Mouse (Mus musculus): ENCODE data around the gene Myo6. TPM values are rescaled to one million over a fixed set of nuclear protein-coding genes. Genes with fewer than 3 reads are reported as not detected.
A peak's percentile ranks its signal among the peaks of the same experiment; 100 is the strongest.

Myo6 gene
- 30.8 and 31.0 TPM in 2 replicates for total RNA-seq (2021)
- long read RNA-seq, experiment 1, partial matches to known transcripts, result 1 of 6 reads
- long read RNA-seq, experiment 1, other reads (novel, unspliced or antisense), result 5 of 6 reads
- long read RNA-seq, experiment 2, partial matches to known transcripts, result 1 of 10 reads
- long read RNA-seq, experiment 2, other reads (novel, unspliced or antisense), result 7 of 10 reads

DNA sequence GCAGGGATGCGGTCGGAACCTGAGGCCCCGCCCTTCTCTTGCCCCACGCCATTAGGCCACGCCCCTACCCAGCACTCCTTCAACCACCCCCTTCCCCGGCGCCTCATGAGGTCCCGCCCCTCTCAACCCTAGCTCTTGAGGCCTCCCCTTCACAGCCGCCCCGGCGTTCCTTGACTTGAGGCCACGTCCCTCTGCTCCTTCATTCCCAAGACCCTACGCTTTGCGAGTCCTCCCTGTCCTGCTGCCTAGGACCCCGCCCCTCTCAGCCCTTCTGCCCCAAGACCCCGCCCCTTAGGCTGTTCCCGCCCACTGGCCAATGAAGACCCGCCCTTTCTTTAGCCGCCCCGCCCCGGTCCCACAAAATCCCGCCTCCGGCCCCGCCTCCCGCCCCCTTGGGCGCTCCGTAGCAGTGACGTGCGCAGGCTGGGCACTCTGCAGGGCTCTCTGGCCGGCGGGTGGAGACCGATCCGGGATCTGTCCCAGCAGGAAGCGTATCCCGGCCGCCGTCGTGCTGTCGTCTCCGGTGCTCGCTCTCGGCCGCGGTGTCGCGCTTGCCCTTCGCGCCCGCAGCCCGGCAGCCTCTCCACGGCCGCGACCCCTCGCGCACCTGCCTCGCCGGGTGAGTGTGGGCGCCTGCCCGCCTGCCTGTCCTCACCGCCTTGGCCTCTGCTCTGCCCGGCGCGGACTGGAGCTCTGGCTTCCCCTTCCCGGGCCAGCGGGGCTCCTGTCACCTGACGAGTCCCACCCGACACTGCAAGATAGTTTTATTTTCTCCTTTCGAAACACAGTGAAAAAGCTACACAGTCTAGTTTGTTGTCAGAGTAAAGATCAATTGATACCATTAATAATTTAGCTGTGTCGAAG, at the start of gene Myo6:
Gene Myo6, plus strand, starts transcription at position 421 of the 864 bp plus-strand sequence.
- DNase-seq, result peak; percentile 98

DNA sequence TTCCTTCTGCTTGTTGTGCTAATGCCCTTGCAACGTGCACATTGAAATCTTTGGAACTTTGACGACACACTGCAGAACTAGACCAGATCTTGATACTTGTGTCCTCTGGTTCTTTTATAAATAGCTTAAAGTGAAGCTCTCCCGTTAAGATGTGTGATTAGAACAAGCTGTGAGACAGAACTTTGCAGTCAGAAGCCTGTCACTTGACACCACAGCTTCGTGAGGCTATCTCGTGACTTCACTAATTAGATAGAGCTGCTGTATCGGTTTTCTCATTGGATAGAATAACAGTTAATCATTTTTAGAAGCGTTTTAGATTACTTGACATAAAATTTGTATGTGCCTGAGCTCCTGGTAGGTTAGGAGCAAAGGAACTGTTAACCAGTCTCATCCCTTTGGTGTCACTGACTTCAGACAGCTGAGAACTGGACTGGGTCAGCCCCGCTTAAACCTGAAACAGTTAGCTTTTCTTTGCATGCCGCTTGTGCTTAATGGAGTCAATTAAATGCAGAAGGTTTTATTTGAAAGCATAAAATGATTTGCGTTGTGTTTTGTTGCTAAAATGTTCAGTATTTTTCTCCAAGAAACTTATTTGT, 18.7 kb upstream of the Myo6 start:
- no peak for DNase-seq

DNA sequence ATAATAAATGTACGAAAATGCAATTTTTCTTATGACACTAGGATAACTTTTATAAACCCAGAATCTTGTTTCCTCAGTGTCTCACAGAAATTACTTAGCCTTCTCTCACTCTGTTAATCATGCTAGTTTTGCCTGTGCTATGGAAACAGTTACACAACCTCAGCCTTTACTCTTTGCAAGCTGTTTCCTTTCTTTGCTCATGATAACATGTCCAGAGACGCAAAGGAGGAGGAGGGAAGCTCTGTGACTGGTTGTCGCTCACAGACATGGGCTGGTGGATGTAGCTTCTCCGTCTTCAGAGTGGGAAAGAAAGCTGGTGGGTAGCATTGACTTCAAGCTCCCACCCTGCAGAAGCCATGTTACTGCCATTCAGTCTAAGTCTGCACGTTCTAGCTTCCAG, 15.2 kb upstream of the Myo6 start:
- DNase-seq, result no peak

DNA sequence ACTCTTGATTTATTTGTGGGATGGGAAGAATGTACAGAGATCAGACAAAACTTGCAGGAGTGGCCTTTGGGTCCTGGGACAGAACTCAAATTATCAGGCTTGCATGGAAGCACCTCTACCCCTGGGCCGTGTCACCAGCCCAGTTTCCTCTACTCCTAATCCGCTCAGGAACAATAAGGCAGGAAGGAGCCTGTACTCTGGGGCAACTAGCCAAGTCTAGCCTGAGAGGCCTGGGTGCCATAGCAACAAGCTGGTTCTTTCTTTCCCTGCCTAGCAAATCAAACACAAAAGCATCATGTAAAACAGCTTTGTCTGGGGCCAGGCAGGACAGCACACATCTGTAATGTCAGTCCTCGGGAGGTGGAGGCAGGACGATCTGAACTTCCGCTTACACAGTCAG, 9.6 kb upstream of the Myo6 start:
- peak; percentile 56 for DNase-seq

DNA sequence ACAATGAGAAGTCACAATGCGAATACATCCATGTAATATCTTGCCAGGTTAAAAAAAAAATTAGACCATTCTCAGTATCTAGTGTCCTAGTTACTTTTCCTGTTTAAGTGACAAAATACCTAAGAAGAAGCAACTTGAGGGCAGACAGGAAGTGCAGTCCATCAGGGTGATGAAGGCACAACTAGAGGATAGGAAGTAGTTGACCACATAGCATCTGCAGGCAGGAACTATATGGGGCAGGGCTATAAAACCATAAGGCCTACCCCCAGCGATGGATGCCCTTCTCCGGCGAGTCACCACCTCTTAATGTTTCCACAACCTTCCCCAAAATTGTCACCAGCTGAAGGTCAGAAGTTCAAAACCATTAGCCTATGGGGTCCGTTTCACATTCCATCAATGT, 8.1 kb upstream of the Myo6 start:
- no peak for DNase-seq

DNA sequence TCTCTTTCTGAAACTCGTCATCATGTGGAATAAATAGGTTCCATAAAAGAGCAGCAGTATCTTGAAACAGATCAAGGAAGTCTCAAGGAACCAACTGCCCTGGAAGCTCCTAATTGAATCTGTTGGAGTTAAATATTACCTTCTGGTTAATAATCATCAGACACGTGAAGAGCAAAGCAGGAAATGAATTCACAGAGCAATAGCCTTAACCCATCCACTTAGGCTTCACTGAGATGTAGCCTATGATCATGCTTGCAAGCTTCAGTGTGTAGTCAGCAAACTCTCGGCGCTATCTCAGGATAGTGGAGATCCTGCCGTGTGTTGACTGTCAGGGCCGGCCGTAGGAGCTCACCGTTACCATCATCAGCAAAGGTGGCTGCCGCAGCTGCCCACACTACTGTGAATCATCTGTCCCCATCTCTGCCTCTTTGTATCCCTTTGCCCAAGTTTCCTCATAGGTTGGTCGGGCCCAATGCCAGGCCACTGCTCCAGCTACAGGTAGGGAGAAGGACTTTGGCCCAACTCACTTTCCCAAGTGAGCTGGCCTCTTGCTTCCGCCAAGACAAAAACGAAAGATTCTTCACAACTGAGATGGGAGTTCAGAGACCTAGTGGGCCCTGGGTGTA, 6.9 kb upstream of the Myo6 start:
- DNase-seq, result no peak

DNA sequence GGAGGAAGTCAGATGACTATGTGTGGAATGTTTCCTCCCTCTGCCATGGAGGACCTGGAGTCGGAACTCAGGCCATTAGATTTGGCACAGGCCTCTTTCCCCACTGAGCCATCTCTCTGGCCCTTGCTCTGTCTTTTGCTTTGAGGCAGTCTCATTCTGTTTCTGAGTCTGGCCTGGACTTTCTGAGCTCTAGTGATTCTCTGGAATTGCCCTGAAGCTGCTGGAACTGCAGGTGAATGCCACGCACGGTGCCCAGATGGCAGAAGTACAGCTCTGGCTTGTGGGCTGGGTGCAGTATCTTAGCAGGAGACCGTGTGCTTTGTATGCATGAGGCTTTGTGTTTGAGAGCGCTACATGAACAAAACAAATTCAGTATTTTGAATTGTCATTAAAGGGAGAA, 5.9 kb upstream of the Myo6 start:
- no peak for DNase-seq

DNA sequence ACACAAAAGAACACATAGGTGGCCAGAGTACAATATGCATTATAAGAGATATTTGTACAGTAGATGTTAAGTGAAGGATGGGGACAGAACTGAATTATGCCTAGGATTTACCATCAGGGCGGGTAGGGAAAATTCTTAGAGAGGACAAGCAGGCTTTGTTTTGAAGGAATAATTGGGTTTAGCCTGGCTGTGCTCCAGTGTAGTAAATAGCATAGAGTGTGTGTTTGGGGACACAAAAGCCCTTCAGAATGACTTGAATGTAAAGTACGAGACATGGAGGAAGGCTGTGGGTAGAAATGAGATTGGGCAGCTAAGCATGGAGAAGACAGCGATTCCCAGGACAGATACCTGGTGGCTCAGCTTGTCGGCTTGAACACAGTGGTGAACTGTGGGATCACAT, 3.4 kb upstream of the Myo6 start:
- no peak for DNase-seq

DNA sequence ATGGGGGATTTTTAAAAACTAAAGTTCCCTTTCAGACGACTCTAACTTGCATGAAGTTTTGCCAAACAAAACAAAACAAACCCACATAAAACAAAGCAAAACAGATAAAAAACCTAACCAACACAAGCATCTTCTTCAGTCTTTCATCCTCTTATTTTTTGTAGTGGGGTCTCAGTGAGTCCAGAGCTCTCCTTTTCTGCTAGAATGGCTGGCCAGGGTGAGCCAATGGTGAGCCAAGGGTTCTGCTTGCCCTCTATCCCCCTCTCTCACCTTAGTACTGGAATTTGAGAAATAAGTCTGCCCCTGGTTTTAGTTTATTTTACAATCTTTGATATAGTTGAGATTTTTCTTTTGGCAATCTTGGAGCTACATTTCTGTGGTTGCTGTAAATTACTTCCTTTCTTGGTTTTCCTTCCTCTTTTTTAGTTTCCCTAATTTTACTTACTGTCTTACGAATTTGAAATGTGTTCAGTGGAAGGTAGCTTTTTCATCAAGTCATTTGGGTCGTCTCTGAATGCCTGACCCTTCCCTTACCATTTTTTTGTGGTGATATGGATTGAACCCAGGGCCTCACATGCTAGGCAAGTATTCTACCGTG, 1.6 kb upstream of the Myo6 start:
- no peak for DNase-seq

DNA sequence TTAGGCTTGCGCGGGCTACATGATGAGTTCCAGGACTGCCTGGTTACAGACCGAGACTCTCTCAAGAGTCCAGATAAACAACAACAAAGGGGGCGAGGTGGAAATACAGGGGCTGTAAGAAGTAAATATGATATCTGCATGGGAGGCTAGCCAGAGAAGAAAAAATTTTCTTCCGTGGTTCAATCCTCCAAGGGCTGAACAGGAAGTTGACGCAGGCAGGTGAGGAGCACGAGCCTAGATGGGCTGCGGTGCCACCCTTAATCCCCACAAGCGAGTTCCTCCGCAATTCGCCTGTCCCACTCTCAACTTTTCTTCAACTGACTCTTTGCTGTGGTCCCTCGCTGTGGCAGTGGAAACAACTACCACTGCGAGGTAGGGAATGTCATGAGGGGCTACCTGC, 640 bp upstream of the Myo6 start:
- no peak for DNase-seq

DNA sequence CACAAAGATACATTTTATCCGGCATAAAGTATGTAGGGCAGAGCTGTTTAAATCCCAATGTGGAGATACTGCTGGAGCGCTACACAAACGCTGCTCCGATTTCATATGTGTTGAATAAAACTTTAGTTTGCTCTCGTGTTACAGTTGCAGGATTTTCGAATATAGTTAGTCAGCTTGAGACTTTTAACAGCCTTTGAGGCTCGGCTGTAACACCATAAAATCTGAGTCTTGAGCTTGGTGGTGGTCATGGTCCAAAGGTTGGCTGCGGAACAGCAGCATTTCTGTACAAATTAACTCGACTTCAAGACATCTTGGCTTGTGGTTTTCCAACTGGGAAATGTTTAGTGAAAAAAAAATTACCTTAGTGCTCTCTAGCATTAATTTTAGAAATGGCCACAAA, 859 bp downstream of the Myo6 start:
- no peak for DNase-seq

DNA sequence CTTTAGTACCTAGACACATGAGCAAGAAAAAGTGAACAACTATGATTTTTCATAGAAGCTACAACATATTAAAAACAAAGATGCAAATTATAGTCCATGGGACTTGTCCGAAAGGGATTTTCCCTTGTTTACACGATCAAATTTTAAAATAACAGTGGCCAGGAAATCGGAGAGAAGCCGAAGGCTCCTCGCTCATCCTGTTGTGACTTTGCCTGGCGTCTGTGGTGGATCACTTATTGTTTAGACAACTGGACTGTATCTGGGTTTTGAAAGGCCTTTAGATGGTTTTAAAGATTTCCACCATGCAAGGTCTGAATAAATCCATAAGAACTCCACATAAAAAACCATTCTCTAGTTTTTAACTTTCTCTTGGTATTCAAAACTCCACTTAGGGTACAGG, 1.6 kb downstream of the Myo6 start:
- no peak for DNase-seq

DNA sequence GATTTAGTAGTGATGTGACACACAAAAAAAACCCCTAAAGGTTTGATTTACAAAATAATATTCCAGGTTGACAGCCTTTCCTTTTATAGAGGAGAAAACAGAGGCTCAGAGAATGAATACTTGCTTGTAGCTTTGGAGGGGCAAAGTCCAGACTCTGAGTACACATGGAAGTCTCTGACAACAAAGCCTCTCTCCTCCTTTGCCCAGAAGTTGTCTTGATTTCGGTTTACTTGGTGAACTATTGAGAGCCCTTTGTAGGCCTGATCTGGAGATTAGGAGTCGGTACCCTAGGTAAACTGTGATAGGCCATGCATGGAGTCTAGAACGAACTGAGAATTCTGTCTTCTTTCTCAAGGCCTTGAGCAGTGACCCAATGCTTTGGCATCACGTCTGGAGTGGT, 2.3 kb downstream of the Myo6 start:
- no peak for DNase-seq

DNA sequence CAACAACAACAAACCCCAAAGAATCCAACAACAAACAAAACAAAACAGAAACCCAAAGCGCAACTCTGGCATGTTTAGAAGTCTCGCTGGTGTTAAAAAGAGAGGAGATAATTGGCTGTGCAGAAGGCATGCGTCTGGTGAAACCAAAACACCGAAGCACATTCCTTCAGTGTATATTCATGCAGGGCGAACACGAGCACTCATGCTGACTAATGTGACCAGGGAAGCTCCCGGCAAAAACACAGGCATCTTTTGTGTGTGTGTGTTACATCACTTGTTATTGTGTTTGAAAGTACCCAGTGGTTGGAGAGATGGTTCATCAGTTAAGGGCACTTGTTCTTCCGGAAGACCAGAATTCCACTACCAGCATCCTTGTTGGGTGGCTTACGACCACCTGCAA, 4.7 kb downstream of the Myo6 start:
- DNase-seq, result no peak

DNA sequence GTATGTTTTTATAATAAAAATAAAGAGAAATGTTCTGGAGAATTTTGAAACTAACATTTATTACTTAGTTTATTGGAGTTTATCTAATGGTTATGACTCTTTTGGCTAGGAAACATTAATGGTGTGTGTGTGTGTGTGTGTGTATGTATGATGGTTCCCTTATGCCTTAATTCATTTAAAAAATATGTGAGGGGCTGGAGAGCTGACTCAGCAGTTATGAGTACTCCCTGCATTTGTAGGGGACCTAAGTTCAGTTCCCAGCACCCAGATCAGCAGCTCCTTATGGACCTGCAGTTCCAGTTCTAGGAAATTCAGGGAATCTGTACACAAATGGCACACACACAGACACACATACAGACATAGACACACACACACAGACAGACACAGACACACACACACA, 6.4 kb downstream of the Myo6 start:
- no peak for DNase-seq

DNA sequence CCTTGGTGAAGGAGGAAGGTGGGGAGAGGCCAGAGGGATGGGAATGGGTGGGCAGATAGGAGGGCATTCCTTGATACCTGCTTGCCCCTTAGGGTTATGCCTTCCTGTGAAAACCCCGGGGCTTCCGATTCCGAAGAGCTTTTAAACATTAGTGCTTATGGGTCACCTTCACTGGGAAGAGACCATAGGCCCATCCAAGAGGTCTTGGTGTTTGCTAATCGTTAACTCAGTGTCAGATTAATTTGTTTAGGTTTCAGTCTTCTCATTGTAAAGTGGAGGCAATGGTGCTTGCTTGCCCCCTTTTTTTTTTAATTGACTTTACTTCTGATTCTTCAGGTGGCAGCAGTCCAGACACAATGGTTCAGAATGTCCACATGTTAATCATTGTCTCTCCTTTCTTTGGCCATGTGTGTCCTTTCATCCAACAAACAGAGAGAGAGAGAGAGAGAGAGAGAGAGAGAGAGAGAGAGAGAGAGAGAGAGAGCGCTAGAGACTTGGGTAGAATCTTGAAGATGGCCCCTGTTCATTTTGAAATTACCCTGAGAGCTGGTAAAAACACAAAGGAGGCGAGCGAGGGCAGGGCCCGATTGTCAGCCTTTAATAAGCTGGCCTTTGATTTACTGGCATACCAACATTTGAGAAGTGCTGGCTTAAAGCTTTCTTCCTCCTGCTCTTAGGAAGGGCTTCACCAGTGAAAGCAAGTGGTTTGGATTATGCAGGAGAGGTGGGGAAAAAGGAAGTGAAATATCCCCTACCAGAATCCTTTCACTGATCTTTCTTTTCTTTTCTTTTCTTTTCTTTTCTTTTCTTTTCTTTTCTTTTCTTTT, 7.8 kb downstream of the Myo6 start:
- DNase-seq, result no peak

DNA sequence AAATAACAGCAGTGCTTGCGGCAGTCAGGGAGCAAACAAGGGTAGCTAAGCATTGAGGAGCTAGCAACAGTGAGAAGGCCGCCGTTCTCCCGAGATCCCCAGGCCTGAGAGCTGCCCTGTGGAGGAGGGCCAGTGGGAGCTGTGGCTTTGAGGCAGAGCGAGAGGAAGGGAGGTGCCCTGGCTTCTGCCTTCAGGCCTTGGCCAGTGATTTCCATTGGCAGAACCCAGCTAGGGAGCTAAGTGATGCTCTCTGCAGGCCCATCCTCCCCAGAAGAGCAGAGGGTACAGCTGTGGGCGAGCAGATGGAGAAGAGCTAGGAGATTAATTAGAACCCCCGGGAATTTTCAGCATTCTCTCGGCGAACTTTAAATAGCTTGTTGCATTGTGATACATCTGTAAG, 8.8 kb downstream of the Myo6 start:
- DNase-seq, result peak; percentile 17

DNA sequence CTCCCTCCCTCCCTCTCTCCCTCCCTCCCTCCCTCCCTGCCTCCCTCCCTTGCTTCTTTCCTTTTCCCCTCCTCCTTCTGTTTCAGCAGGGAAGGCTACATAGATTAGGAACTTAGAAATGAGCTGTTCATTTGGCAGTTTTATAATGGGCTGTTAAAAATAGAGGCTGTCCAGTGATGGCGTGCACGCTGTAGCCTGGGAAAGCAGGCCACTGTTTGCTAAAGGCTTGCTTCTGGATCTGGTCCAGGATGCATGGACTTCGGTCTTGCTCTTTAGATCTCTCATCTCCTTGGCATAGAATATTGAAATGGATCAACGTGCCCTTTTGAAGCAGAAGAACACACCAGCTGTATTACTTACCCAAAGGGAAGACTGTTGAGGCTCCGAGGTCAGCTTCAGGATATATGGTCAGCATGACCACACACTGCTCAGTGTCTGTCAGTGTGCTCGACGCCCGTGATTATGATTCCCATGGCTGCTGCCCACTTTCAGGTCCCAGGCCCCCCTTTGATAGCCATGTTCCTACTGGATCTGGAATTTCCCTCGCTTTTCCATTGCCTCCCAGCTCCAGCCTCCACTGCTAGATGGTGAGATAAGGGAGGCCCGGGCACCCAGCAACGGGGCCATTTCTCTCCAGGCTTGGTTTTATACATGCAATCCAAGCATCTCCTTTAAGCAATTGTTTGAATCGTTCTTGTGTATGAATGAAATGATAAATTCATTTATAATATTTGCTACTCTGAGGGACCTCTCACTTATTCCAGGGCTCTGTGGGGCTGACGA, 12.1 kb downstream of the Myo6 start:
- DNase-seq, result no peak

DNA sequence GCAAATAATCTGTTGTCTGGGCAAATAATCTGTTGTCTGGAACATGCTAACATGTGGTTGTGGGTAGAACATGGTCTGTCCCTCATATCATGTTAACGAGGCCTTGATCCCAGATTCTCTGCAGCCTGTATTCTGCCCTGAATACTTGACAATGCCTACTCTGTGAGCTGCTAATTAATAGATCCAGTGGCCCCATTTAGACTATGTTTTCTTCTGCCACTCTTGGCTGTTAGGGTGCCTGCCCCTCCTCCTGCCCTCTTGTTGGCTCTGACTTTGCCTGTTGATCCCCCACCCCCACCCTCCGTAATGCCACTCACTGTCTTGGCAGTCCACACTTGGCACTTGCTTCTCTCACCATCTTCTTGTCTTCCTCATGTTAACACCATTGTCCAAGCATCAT, 13.8 kb downstream of the Myo6 start:
- no peak for DNase-seq

DNA sequence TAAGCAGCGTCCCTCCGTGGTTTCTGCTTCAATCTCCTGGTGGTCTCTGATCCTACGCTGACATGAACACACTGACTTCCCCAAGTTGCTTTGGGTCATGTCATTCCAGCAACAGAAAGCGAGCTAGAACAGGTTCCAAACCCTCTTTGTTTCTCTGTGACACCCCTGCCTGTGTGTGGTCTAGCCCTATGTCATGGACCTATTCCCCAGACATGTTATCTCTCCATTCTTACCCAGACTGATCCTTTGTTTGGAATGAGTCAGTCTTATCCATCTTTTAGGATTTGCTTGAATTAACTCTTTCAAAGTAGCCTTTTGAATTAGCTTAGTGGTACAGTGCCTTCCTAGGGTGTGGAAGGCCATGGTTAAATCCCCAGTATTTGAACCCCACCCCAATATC, 14.9 kb downstream of the Myo6 start:
- DNase-seq, result no peak

DNA sequence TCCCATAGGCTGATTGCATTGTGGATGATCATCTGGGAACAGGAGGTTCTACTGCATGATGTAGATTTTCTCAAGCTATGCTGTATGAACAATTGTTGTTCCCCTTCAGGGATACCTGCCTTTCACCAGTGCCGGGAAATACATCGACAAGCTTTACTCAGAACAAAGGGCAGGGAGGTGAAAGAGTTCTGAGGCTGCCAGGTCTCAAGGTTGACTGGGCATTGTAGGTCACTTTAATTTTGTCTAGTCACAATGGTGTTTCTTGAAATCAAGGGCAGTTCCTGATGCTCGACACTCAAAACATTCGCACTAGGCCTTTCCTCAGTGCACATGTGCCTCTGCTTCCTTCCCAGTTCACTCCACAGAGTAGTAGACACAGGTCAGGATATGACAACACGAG, 15.9 kb downstream of the Myo6 start:
- DNase-seq, result no peak
